Mouse (Mus musculus): ENCODE measurements around the gene Gpr61. TPM values are rescaled to one million over a fixed set of nuclear protein-coding genes. Genes with fewer than 3 reads are reported as not detected.

Gene Gpr61
- total RNA-seq, 2 experiments from 2014 or later: not detected

Other genes starting within 250 kb of the Gpr61 start
- not detected in 2 replicates for gene Gstm7, start 223.1 kb downstream of the Gpr61 start, total RNA-seq (2015; ENCODE audit: low replicate concordance)
- not detected in 2 replicates for gene Gstm7, start 223.1 kb downstream of the Gpr61 start, total RNA-seq (2017; ENCODE audit: low replicate concordance)
- gene Gstm6, start 211.1 kb downstream of the Gpr61 start, total RNA-seq (2015; ENCODE audit: low replicate concordance): not detected in 2 replicates
- not detected in 2 replicates for gene Gstm6, start 211.1 kb downstream of the Gpr61 start, total RNA-seq (2017; ENCODE audit: low replicate concordance)
- gene Gstm3, start 185.6 kb downstream of the Gpr61 start, total RNA-seq (2015; ENCODE audit: low replicate concordance): not detected in 2 replicates
- not detected in 2 replicates for gene Gstm3, start 185.6 kb downstream of the Gpr61 start, total RNA-seq (2017; ENCODE audit: low replicate concordance)
- gene Gstm2, start 168.4 kb downstream of the Gpr61 start, total RNA-seq (2015; ENCODE audit: low replicate concordance): not detected in 2 replicates
- gene Gstm2, start 168.4 kb downstream of the Gpr61 start, total RNA-seq (2017; ENCODE audit: low replicate concordance): not detected in 2 replicates
- 114 and 170 TPM in 2 replicates for gene Gstm1, start 136.9 kb downstream of the Gpr61 start, total RNA-seq (2015; ENCODE audit: low replicate concordance)
- gene Gstm1, start 136.9 kb downstream of the Gpr61 start, total RNA-seq (2017; ENCODE audit: low replicate concordance): 29.0 and 44.4 TPM in 2 replicates
- 2.5 and 4.2 TPM in 2 replicates for gene Gstm4, start 110.0 kb downstream of the Gpr61 start, total RNA-seq (2015; ENCODE audit: low replicate concordance)
- 0.90 and 1.4 TPM in 2 replicates for gene Gstm4, start 110.0 kb downstream of the Gpr61 start, total RNA-seq (2017; ENCODE audit: low replicate concordance)
- gene Ampd2, start 68.2 kb downstream of the Gpr61 start, total RNA-seq (2015; ENCODE audit: low replicate concordance): 9.2 and 10.5 TPM in 2 replicates
- 1.0 and 10.1 TPM in 2 replicates for gene Ampd2, start 68.2 kb downstream of the Gpr61 start, total RNA-seq (2017; ENCODE audit: low replicate concordance)
- gene Gnat2, start 62.1 kb downstream of the Gpr61 start, total RNA-seq (2015; ENCODE audit: low replicate concordance): not detected in 2 replicates
- gene Gnat2, start 62.1 kb downstream of the Gpr61 start, total RNA-seq (2017; ENCODE audit: low replicate concordance): not detected in 2 replicates
- 29.9 and 45.7 TPM in 2 replicates for gene Gnai3, start 8.7 kb downstream of the Gpr61 start, total RNA-seq (2015; ENCODE audit: low replicate concordance)
- gene Gnai3, start 8.7 kb downstream of the Gpr61 start, total RNA-seq (2017; ENCODE audit: low replicate concordance): 21.7 and 30.0 TPM in 2 replicates
- not detected in 2 replicates for gene Amigo1, start 31.5 kb upstream of the Gpr61 start, total RNA-seq (2015; ENCODE audit: low replicate concordance)
- 0.38 TPM in 1 of 2 replicates, not detected in the other for gene Amigo1, start 31.5 kb upstream of the Gpr61 start, total RNA-seq (2017; ENCODE audit: low replicate concordance)
- gene Cyb561d1, start 46.3 kb upstream of the Gpr61 start, total RNA-seq (2015; ENCODE audit: low replicate concordance): 1.4 and 2.1 TPM in 2 replicates
- 5.3 TPM in 1 of 2 replicates, not detected in the other for gene Cyb561d1, start 46.3 kb upstream of the Gpr61 start, total RNA-seq (2017; ENCODE audit: low replicate concordance)
- 0.36 and 5.4 TPM in 2 replicates for gene Atxn7l2, start 56.1 kb upstream of the Gpr61 start, total RNA-seq (2015; ENCODE audit: low replicate concordance)
- gene Atxn7l2, start 56.1 kb upstream of the Gpr61 start, total RNA-seq (2017; ENCODE audit: low replicate concordance): not detected in 2 replicates
- not detected in 2 replicates for gene Sypl2, start 71.8 kb upstream of the Gpr61 start, total RNA-seq (2015; ENCODE audit: low replicate concordance)
- gene Sypl2, start 71.8 kb upstream of the Gpr61 start, total RNA-seq (2017; ENCODE audit: low replicate concordance): not detected in 2 replicates
- 78.8 and 93.0 TPM in 2 replicates for gene Psma5, start 102.0 kb upstream of the Gpr61 start, total RNA-seq (2015; ENCODE audit: low replicate concordance)
- gene Psma5, start 102.0 kb upstream of the Gpr61 start, total RNA-seq (2017; ENCODE audit: low replicate concordance): 49.7 and 86.5 TPM in 2 replicates
- gene Sort1, start 129.2 kb upstream of the Gpr61 start, total RNA-seq (2015; ENCODE audit: low replicate concordance): 12.3 and 15.9 TPM in 2 replicates
- gene Sort1, start 129.2 kb upstream of the Gpr61 start, total RNA-seq (2017; ENCODE audit: low replicate concordance): 8.7 and 10.8 TPM in 2 replicates
- gene Mybphl, start 210.0 kb upstream of the Gpr61 start, total RNA-seq (2015; ENCODE audit: low replicate concordance): not detected in 2 replicates
- not detected in 2 replicates for gene Mybphl, start 210.0 kb upstream of the Gpr61 start, total RNA-seq (2017; ENCODE audit: low replicate concordance)
- gene Psrc1, start 229.0 kb upstream of the Gpr61 start, total RNA-seq (2015; ENCODE audit: low replicate concordance): 42.2 and 46.9 TPM in 2 replicates
- gene Psrc1, start 229.0 kb upstream of the Gpr61 start, total RNA-seq (2017; ENCODE audit: low replicate concordance): 58.9 and 59.7 TPM in 2 replicates

Measured in erythroid progenitor cell, adult 5-6 weeks (primary cell).